ENCODE assay signal across 8 mouse cellular contexts in the genomic region with DNA sequence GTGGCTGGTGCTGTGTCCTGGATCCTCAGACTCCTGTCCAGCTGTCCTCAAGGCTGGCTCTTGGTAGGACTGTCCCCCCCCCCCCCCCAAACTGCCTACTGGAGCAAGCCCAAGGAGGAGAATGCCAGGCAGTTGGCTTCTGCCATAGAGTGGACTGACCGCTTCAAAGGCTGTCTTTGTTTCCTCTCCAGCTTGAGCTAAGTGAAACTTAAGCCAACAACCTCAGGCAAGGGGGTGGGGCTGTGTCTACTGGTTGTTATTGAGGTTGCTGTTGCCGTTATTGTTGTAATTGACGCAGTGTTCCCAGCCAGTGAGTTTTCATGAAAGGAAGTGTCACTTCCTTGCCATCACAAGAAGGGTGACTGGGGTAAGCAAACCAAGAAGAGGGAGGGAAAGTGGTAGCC. TPM values are rescaled to one million over a fixed set of nuclear protein-coding genes. Genes with fewer than 3 reads are reported as not detected.
DNase-seq lines count a peak whose midpoint lies in the region; ATAC-seq and TF ChIP-seq lines count a peak whose summit lies in the region.

No protein-coding gene starts in this region.

- peak overlapping the region; percentile 73 for H3K4me2 ChIP-seq in heart, embryonic 16.5 days (ENCODE audit: low read depth, low read length)
- H3K4me2 ChIP-seq in limb, embryonic 11.5 days (ENCODE audit: low read depth, severe bottlenecking) = 0 out of 2 replicates have a peak overlapping the region, but pooled peaks have one; percentile 10
- H3K4me2 ChIP-seq in myocyte (ENCODE audit: low read depth) = peak overlapping the region; percentile 98

- peaks cover 21% of the 10 kb centered on the region for H3K4me1 ChIP-seq in heart, embryonic 16.5 days (ENCODE audit: control insufficient read depth, insufficient read depth, low read length)
- H3K4me1 ChIP-seq in limb, embryonic 11.5 days (ENCODE audit: control insufficient read depth, insufficient read depth, low read length) = peaks cover 15% of the 10 kb centered on the region

- no peak for ATAC-seq in heart, embryonic 16.5 days (replicated peaks; ENCODE audit: extremely low read depth, insufficient read depth, low FRiP score)
- ATAC-seq in limb, embryonic 11.5 days (ENCODE audit: insufficient number of reproducible peaks, low FRiP score, low TSS enrichment, low read depth) = no peak

- no peak for TF ChIP-seq POLR2A in myocyte (IDR thresholded peaks at IDR 0.05; ENCODE audit: insufficient read length, low read depth)

- DNase-seq in adrenal gland, postnatal 14 days = peak; percentile 24
- no peak for DNase-seq in adrenal gland, adult 18-20 months (ENCODE audit: low spot score in 2 of 2)
- DNase-seq in right cerebral cortex, postnatal 10 days (ENCODE audit: low spot score in 2 of 2) = peak; percentile 73 to 83
- DNase-seq in right cerebral cortex, postnatal 4 days = no peak
- no peak for DNase-seq in limb, embryonic 11.5 days (ENCODE audit: low spot score)
- DNase-seq in adrenal gland, postnatal 4 days (ENCODE audit: low spot score in 2 of 2) = no peak

- peak overlapping the region; percentile 74 for H3K4me3 ChIP-seq in heart, embryonic 16.5 days (ENCODE audit: low read length)
- no peak overlapping the region for H3K4me3 ChIP-seq in limb, embryonic 11.5 days (ENCODE audit: low read depth, low read length)
- H3K4me3 ChIP-seq in myocyte = peak overlapping the region; percentile 87

- peak overlapping the region; percentile 66 for H3K27ac ChIP-seq in heart, embryonic 16.5 days (ENCODE audit: low read length)
- H3K27ac ChIP-seq in limb, embryonic 11.5 days (replicated peaks; ENCODE audit: low read depth, low read length) = no peak overlapping the region

- peak overlapping the region; percentile 45 for H3K9ac ChIP-seq in heart, embryonic 16.5 days (ENCODE audit: low read length)
- H3K9ac ChIP-seq in limb, embryonic 11.5 days (ENCODE audit: low read length) = no peak overlapping the region

- no peaks in the 10 kb centered on the region for H3K9me3 ChIP-seq in heart, embryonic 16.5 days (replicated peaks; ENCODE audit: control insufficient read depth, low read length)
- no peaks in the 10 kb centered on the region for H3K9me3 ChIP-seq in limb, embryonic 11.5 days (ENCODE audit: control insufficient read depth, low read length)

- H3K27me3 ChIP-seq in heart, embryonic 16.5 days (ENCODE audit: control insufficient read depth, insufficient read depth, low read length) = no peaks in the 10 kb centered on the region
- peaks cover 9% of the 10 kb centered on the region for H3K27me3 ChIP-seq in limb, embryonic 11.5 days (ENCODE audit: control insufficient read depth, insufficient read depth, low read length)
- no peaks in the 10 kb centered on the region for H3K27me3 ChIP-seq in myocyte (ENCODE audit: control insufficient read depth, insufficient read depth, insufficient read length)

- H3ac ChIP-seq in myocyte (ENCODE audit: control insufficient read depth, insufficient read length) = peak overlapping the region; percentile 88

- no peaks in the 10 kb centered on the region; the same call in 1 of the 2 replicates for H3K36me3 ChIP-seq in heart, embryonic 16.5 days (ENCODE audit: control insufficient read depth, insufficient read depth)
- H3K36me3 ChIP-seq in limb, embryonic 11.5 days (ENCODE audit: control insufficient read depth, insufficient read depth, low read length) = no peaks in the 10 kb centered on the region
- H3K36me3 ChIP-seq in myocyte (ENCODE audit: control insufficient read depth, insufficient read depth) = peaks cover 36% of the 10 kb centered on the region

- WGBS in heart, embryonic 16.5 days = 37% methylated on average over 3 of the region's 3 CpGs
- WGBS in limb, embryonic 11.5 days = 31% methylated on average over 3 of the region's 3 CpGs

- peaks cover 64% of the 10 kb centered on the region for H3K79me2 ChIP-seq in myocyte (ENCODE audit: control insufficient read depth, insufficient read depth)

TF ChIP-seq in myocyte, 11 proteins besides CTCF, POLR2A, EP300 and RAD21:
- peak in 1 of 3 experiments; percentile 16 for TF ChIP-seq MYOD1 (IDR thresholded peaks at IDR 0.05; ENCODE audit: control insufficient read depth in 1 of 3, insufficient read length in 2 of 3, low read depth in 2 of 3)
- TF ChIP-seq SRF (IDR thresholded peaks at IDR 0.05; ENCODE audit: control insufficient read depth, insufficient read length, low read depth) = no peak
- no peak for TF ChIP-seq USF1 (IDR thresholded peaks at IDR 0.05; ENCODE audit: low read depth)
- TF ChIP-seq TCF12 (IDR thresholded peaks at IDR 0.05; ENCODE audit: insufficient read depth, poor library complexity, severe bottlenecking) = no peak
- TF ChIP-seq MYOG (IDR thresholded peaks at IDR 0.05; ENCODE audit: control insufficient read depth in 1 of 3, insufficient read depth in 1 of 3, insufficient read length in 2 of 3, low read depth in 2 of 3) = peak in 2 of 3 experiments; percentile 41 to 73

RNA-seq across cellular contexts. Expression of gene Arid5a, which starts 2.0 kb away (rescaled TPM):
- total RNA-seq in adrenal gland, postnatal 14 days (2021) = 6.0 and 10.6 TPM in 2 replicates
- 1 to 10 TPM; 6.3 to 7.9 TPM for total RNA-seq in adrenal gland, adult 18-20 months (2021)
- 14.2 and 17.1 TPM in 2 replicates for polyA plus RNA-seq in heart, embryonic 16.5 days (2015; fragmentation: Nextera tagmentation; extraction: Ambion mirVana)
- polyA plus RNA-seq in limb, embryonic 11.5 days (2014; fragmentation: Nextera tagmentation; extraction: Ambion mirVana) = 2.0 and 2.8 TPM in 2 replicates
- 65.8 TPM for polyA plus RNA-seq in myocyte (2012; fragmentation: generic; extraction: Trizol)
- 1 to 10 TPM; 6.0 to 8.4 TPM for total RNA-seq in adrenal gland, postnatal 4 days (2021)

RNA-seq across cellular contexts. Expression of gene Neurl3, which starts 35.0 kb away (rescaled TPM):
- total RNA-seq in adrenal gland, postnatal 14 days (2021) = 4.0 and 5.8 TPM in 2 replicates
- 10 to 100 TPM in 1 of 2 experiments, 1 to 10 TPM in 1; 4.7 to 12.9 TPM for total RNA-seq in adrenal gland, adult 18-20 months (2021)
- 4.7 and 5.3 TPM in 2 replicates for polyA plus RNA-seq in heart, embryonic 16.5 days (2015; fragmentation: Nextera tagmentation; extraction: Ambion mirVana)
- 0.12 and 0.65 TPM in 2 replicates for polyA plus RNA-seq in limb, embryonic 11.5 days (2014; fragmentation: Nextera tagmentation; extraction: Ambion mirVana)
- 0.11 TPM for polyA plus RNA-seq in myocyte (2012; fragmentation: generic; extraction: Trizol)
- 10 to 100 TPM in 1 of 2 experiments, 1 to 10 TPM in 1; 8.0 to 10.4 TPM for total RNA-seq in adrenal gland, postnatal 4 days (2021)

RNA-seq across cellular contexts. Expression of gene Kansl3, which starts 59.5 kb away (rescaled TPM):
- 86.5 and 103 TPM in 2 replicates for total RNA-seq in adrenal gland, postnatal 14 days (2021)
- total RNA-seq in adrenal gland, adult 18-20 months (2021) = 100 to 1,000 TPM in 1 of 2 experiments, 10 to 100 TPM in 1; 97.7 to 107 TPM
- polyA plus RNA-seq in heart, embryonic 16.5 days (2015; fragmentation: Nextera tagmentation; extraction: Ambion mirVana) = 43.6 and 46.2 TPM in 2 replicates
- 34.4 and 43.3 TPM in 2 replicates for polyA plus RNA-seq in limb, embryonic 11.5 days (2014; fragmentation: Nextera tagmentation; extraction: Ambion mirVana)
- polyA plus RNA-seq in myocyte (2012; fragmentation: generic; extraction: Trizol) = 35.7 TPM
- total RNA-seq in adrenal gland, postnatal 4 days (2021) = 100 to 1,000 TPM; 107 to 113 TPM

Comparison
In these comparisons a context has a peak if more than half of its experiments do, and no peak if none do; other contexts are left out.
1. DNase-seq: peak in adrenal gland, postnatal 14 days (single experiment) and right cerebral cortex, postnatal 10 days (2 of 2); none in adrenal gland, adult 18-20 months (0 of 2), right cerebral cortex, postnatal 4 days (single experiment), limb, embryonic 11.5 days (single experiment) and adrenal gland, postnatal 4 days (0 of 2).
2. H3K4me2 ChIP-seq: peak in every context shown above with its lines; median percentile 98 in myocyte; 73 in heart, embryonic 16.5 days; 10 in limb, embryonic 11.5 days.